Mouse (Mus musculus) cerebellum, postnatal 36 days (tissue): Measurements from ENCODE around the gene Slc25a13.

Experiments
- DNase-seq, 2 experiments: peaks; one replicate each; pipeline ENCODE4 v3.0.0; 2021 to 2022; ENCODE audit warnings: mixed read lengths in 2 of 2

The Slc25a13 gene

DNA sequence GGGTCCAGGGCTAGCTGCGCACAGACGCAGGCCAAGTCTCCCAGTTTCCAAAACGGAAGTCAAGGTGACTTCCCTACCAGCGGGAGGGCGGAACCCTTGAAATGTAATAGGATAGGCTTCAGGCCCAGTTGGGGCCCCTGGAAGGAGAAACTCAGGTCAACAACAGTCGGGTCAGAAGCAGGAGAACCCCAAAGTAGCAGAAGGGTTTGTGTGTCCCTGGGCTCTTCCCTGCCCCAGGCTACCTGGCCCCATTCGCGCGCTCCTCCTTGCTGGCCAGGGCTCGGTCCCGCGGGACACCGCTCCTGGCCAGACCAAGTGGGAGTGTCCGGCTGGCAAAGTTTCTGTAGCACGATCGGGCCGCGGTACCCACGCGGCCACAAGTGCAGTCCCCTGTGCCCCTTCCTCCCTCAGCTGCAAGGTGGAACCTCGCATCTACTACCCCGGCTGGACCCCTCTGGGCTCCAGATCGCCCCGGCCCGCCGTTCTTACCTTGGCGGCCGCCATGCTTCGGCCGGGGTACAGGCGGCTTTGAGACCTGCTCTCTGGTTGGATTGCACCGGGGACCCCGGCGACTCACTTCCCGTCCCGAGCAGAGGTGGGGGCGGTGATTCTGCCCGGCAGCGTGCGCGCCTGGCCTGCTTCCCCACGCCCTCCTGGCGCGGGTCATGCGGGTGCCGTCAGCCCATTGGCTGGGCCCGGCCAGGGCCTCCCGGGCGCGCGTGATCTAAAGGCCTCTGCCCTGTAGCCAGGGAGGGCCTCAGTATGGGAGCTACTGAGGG, at the start of gene Slc25a13:
Slc25a13 (minus strand) TSS at position 667 of the 779 bp plus-strand sequence.
- peak; percentile 30 to 43 for DNase-seq

DNA sequence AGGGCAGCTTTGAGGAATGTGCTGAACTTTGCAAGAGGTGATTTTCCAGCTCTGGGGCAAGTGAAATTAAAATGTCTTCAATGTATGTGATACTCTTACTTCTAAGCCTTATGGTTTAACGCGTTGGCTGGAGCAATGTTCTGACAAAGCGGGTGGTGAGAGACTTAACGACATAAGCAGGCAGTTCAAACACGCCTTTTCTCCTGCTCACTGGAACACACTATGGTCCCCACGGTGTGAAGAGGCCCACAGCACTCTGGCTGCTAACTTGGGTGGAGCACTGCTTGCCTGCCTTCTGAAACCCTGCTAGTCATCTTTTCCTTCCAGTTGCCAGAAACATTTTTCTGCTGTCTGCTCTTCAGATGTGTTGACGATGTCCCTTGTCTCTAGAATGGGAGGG, 48.8 kb upstream of the Slc25a13 start:
- no peak for DNase-seq

DNA sequence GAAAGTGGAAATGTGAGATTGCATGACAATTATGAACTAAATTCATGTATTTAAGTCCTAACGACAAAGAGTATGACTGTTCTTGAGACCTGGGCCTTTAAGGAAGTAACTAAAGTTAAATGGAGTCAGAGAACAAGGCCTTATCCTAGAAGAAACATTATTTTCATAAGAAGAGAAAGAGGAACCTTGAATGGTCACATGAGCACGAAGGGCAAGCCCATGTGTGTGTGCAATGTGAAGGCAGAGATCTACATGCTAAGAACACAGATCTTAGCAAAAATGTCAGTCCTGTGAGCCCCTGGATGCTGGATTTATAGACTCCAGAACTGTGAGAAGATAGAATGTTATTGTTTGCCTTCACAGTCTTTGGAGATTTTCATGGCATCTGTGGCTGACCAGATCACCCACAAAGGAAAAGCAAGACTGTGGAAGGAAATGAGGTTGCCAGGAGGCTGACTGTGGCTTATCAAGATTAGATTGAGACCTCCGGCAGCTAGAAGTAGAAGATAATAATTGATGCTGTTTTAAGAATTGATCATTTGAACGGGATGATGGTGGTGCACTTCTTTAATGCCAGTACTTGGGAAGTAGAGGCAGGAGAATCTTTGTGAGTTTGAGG, 46.4 kb upstream of the Slc25a13 start:
- no peak for DNase-seq

DNA sequence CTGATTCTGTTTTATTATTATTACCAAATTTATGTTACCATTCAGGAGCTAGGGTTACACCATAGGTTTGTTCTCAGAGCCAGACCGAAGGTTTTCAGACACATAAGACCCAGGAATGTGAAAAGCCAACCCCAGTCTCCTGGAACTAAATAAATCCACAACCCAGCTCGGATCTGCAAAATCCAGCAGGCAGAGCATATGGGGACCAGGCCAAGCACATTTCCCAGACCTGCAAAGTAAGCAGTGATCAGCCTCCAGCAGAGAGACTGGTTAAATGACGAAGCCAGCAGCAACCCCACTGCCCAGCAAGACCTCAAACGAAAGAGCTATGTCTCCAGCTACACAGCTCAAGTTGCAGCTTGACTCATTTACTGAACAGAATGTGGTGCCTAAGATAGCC, 43.9 kb upstream of the Slc25a13 start:
- no peak for DNase-seq

DNA sequence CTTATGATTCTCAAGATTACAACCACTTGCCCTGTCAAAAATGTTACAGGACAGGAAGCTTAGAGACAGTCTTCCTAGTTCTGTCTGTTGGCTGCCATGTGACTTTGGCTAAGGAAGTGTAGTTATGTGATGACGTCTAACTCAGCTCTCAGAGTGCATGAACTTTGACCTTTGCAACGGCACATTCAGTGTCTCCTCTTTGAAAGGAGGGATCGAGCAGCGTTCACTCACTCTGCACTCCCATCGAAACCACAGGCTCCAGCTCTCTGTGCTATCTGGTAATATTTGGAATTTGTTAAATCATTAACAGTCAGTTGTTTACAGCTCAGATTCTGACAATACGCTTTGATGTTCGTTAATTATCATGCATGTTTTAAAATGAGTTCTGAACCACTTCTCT, 31.5 kb upstream of the Slc25a13 start:
- no peak for DNase-seq

DNA sequence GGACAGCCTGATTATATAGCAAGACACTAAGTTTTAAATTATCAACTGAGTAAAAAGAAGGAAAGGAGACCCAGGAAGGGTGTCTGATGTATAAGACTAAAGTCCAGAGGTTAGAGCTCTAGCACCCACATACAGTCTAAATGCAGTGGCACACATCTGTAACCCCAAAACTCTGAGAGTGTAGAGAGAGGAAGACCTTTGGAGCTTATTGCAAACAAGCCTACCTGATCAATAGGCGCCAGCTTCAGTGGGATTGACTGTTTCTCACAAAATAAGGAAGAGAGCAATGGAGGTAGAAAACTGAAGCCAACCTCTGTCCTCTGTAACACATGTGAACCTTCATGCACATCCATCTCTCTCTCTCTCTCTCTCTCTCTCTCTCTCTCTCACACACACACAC, 26.9 kb upstream of the Slc25a13 start:
- DNase-seq, result no peak

DNA sequence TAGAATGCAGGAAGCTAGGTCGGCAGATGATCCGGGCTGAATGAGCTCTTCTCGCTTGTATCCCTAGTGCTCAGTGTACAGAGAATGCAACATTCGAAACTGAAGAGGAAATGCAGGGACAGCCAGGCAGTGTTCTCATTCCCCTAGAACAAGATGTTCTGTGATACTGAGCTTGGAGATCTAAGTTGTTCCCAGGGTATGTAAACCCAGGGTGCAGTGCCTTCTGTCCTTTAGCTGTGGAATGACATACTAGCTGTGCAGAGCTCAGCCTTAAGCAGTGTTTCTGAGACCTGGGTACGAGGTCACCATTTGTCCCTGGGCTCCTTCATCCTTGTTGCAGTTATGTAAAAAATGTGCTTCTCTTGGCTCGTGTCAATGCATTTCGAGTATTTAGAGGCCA, 25.1 kb upstream of the Slc25a13 start:
- DNase-seq, result no peak

DNA sequence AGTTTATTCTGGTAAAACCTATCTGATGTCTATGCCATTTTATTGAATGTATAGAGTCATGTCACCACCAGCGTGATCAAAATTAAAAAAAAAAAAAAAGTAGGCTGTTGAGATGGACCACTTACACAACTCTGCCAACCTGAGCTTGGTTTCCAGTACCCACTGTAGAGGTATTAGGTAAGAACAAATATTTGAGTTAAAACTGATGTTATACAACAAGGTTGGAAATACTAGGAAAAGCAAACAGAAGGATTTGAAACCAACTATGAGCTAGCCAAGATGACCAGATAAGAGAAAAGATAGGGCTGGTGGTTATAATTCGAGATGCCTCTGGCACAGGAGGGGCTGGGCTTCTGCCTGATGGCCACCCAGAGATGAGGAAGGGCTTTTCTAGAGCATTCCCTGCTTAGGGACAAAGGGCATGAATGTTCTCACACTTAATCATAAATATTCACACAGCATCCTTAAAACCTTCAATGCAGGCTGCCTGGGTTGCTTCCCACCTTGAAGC, 19.9 kb upstream of the Slc25a13 start:
- DNase-seq, result no peak

DNA sequence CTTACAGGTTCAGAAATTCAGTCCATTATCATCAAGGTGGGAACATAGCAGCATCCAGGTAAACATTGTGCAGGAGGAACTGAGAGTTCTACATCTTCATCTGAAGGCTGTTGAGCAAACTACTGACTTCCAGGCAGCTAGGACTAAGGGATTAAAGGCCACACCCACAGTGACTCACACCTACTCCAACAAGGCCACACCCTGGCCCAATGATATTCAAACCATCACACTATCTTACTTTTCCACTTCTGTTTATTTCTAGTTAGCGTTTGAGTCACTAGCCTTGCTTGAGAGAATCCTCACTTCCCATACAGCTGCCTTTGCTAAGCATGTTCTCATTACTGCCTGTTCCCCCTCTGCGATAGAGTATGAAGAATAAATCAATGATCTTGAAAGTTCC, 13.3 kb upstream of the Slc25a13 start:
- no peak for DNase-seq

DNA sequence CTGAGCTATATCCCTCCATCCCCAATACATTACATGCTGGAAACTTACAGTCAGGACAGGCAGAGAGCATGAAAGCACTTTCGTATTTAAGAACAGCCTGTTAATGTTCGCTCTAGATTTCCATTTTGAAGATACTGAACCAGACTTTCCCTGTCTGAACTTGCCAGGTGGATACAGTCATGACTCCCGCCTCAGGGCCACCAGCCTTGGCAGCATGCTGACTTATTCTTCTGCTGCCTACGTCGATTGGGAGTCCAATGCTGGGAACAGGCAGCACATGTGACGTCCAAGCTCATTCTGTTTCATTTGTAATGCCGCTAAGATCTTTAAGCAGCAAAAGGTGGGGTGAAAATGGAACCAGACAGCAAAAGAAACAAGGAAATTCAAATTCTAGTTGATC, 5.7 kb upstream of the Slc25a13 start:
- DNase-seq, result no peak

DNA sequence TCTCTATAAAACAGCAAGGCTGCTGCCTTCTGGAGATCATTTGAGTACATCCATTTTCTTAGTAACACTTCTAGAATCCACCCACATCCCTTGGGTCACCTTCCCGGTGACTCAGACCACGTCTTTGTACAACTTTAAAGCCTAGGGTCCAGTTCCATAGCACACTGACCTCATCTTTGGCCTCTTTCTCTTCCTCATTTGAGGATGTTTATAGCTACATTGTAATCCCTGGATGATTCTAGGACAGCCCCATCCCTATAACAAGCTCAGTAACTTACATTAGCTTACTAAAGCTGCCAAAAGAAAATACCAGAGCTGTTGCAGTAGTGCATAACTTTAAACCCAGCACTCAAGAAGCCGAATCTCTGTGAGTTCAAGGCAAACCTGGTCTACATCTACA, 3.6 kb upstream of the Slc25a13 start:
- no peak for DNase-seq

DNA sequence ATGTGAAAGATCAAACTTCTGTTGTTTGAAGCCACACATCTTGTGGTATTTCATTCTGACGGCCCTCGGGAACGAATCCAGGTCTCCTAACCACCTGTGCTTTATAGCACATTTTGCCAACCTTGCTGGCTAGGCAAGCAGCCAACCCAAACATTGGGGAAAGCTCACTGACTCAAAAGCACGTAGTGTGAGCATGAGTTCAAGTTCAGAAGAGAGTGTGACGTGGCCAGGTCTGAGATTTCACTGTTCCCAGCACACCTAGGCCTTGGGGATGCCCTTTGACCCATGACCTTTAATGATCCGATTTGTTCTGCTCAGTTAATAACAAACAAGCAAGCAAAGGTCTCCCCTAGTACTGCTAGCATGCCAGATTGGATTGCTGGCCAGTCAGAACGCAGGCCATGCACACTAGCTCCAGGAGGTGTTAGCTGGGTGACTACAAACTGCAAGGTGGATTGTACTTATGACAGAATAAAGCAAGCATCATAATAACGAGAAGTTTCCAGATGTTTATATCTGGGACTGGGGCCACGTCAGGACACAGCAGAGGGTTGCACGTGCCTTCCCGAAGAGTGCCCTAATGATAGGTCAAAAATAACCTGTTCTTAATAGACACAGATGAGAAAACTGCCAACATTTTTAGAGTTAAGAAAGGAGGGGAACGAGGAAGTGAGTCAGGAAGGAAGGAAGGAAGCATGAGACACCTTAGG, 2.8 kb upstream of the Slc25a13 start:
- DNase-seq, result peak in 1 of 2 experiments; percentile 8

DNA sequence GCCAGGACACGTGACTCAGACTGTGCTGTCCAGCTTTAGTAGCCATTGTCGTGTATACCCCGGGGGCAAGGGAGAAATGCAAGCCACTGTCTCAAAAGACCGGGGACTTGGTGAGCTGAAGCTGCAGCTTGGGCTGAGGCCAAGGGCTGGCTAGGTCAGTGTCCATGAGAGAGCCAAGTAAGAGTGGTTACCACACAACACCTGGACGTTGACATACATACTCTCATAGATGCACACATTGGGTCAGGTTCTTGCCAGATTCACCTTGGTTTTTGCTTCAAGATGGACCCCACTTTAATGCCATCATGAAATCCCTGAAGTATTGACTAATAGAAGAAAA, 283 bp upstream of the Slc25a13 start:
- DNase-seq, result no peak

DNA sequence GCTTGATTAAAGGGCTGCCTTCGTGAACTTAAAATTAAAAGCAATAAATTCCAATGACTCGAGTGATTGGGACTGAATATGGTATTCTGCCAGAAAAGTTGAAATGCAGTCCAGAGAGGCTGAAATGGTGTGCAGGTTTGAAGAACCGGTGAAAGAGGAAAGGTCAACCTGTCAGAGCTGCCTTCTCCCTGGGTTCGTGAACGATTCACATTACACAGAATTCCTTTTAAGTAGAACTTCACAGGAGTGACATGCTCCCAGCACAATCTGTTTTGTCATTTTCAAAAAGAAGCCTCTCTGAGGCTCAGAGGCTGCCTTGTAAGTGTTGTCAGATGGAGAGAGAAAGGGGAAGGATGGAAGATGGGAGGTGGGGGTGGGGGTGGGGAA, 860 bp downstream of the Slc25a13 start:
- no peak for DNase-seq

DNA sequence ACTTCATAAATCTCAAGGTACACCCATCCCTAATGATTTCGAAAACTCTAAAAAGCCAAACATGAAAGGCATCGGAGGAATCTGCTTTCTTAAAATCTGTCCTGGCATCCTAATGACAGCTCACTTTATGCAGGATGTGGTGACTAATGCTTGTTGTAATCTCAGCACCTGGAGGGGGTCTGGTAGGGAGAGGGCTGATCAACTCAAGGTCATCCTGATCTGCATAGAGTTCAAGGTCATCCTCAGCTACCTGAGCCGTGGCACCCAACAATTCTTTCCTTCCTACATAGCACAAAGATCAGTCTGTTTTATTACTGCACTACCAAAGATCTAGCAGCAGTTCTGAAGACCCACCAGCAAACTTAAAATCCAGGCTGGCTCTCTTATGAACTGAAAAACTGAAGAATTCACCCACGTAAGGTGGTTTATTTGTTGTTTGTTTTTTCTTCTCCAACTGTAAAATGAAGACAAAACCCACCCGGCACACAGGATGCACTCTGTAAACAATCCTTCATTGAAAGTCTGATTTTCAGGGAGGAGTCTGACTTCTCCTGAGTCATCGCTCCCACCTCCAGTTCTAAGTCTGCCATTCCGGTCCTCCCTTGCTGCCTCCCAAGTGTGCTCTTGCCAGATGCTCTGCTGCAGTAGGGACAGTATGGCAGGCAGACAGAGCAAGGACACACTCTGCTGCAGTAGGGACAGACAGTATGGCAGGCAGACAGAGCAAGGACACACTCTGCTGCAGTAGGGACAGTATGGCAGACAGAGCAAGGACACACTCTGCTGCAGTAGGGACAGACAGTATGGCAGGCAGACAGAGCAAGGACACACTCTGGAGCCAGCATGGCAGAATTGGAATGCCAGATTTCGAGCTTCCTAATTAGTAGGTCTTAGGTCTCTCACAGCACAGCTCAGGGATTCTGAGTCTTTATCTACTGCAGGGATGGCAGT, 4.3 kb downstream of the Slc25a13 start:
- DNase-seq, result no peak

DNA sequence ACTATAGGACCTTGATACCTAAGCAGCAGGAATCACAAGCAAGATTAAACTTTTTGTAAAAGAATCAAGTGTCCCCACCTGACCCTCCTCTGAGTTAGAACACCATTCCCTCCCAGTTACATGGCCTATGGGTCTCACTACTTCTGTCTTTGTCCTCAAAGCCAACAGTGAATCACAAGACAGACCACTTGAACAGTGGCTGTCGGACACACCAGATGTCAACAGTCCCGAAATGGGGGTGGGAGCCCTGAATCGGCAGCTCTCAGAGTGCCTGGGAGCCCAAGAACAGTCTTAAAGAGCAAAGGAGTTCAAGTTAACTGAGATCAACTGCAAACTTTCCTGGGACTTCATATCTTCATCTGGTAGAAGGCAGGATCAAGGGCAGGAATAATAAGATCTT, 5.0 kb downstream of the Slc25a13 start:
- DNase-seq, result no peak

DNA sequence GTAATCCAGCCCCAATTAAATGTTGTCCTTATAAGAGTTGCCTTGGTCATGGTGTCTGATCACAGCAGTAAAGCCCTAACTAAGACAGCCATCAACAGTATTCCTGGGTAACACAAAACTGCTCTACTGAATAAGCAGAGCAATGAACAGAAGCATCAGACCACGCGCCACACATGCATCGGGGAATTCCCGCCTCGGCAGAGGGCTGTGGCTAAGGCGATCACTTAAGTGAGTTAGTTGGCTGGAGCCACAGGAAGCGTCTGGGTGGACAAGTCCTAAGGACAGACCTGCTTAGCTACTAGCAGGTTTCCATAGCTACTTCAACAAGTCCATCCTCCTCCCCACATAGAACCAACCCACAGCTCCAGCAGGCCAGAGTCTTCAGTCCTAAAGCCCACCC, 6.3 kb downstream of the Slc25a13 start:
- no peak for DNase-seq

DNA sequence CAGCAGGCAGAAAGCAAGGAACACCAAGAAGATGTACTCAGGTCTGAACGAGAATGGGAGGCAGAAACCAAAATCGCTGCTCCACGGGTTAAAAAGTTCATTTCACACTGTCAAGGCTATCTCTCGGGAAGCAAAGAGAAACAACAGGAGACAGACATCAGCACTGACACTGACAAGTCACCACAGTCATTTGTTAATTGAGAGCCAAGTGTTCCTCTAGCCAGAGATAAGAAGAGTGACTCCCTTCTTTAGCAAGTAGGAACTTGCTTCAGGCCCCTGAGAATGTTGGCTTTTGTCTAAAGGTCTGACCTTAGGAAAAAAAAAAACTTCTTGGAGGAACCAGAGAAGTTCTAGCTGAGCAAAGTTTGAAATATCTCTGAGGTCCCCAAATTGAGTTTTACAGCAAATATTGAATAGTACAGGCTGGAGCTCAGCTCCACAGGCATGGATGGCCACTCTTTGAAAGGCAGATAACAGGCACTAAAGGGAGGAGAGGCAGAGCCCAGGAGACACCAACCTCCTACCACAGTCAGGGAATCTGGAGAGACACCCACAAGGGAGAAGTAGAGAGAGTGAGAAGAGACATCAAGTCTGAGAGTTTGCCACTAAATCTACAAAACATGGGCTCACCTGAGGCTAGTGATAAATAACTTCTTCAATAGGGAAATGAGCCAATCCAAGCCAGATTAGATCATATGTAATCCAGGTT, 8.5 kb downstream of the Slc25a13 start:
- DNase-seq, result no peak

DNA sequence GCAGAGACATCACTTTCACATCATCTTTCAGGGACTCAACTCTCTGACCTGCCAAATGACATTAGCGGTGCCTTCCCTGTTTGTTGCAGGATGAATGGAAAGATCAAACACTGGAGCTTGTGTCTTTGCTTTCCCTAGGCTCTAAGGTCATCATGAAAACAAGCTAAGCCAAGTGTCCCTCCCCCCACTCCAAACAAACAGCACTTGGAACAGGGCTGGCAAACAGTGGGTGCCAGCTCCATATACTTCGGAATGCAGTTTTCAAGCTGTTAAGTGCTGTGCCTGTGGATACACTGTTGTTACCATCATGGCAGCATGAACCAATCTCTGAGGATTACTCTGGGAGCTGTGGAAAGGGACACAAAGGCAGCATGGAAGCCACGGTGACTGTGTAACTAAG, 9.1 kb downstream of the Slc25a13 start:
- no peak for DNase-seq

DNA sequence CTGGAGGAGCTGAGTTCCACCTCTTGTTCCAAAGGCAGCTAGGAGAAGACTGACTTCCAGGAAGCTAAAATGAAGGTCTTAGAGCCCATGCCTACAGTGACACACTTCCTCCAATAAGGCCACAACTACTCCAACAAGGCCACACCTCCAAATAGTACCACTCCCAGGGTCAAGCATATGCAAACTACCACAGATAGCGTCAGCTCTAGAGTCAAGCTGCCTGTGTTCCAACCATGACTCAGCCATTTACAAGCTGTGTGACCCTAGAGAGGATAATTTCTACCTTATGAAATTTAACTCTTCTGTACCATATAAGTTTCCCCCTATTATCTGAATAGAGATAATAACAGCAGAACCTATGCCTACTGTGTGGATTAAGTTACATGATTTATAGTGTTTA, 9.6 kb downstream of the Slc25a13 start:
- DNase-seq, result no peak

DNA sequence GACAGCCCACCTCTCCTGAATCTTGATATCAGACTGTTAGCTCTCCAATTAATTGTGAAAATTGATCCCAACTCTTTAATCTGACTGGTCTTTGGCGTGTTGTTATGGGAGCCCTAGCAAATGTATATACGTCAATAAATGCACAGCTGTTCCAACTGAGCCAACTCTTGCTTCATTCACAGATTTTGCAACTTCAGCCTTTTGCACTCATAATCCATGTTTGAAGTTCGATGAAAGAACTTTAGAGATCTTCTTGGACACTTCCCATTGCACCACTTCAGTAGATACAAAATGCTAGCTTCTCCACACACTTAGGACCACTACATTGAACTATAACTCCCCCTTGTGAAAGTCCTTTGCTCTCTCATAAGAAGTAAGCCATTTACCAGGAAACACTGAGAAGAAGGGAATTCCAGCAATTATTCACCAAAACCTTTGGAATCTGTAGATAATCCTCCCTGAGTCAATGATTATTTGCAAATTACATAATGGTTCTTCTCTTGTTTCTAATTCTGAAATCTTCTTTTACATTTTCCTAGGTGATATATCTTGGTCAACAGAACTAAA, 11.3 kb downstream of the Slc25a13 start:
- no peak for DNase-seq

DNA sequence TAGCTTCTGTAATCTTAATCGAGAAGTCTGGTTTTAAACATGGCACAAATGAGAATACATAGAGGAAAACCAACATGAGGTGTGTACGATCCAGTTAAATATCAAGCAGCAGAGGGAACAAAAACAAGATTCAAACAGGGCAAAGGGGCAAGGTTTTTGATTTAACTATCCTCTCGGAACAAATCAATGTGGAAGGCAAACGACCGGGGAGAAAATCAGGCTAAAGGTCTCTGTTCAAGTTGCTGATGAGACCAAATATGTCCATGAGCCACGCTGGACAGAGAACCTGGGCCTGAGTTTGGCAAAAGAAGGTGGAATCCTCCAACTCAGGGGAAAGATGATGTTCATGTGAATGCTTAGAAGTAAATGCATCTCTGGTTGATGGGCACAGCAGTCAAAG, 14.5 kb downstream of the Slc25a13 start:
- DNase-seq, result no peak
